Mouse (Mus musculus): ENCODE results near the gene Il11ra1. TPM values are rescaled to one million over a fixed set of nuclear protein-coding genes. Genes with fewer than 3 reads are reported as not detected.
"Not testable (repeated sequence)": the region's sequence is repeated elsewhere in the genome, so short reads cannot be mapped to it uniquely, and the experiment has no call there.

Gene Il11ra1
- 26.2 TPM for polyA plus RNA-seq (2021)

DNA sequence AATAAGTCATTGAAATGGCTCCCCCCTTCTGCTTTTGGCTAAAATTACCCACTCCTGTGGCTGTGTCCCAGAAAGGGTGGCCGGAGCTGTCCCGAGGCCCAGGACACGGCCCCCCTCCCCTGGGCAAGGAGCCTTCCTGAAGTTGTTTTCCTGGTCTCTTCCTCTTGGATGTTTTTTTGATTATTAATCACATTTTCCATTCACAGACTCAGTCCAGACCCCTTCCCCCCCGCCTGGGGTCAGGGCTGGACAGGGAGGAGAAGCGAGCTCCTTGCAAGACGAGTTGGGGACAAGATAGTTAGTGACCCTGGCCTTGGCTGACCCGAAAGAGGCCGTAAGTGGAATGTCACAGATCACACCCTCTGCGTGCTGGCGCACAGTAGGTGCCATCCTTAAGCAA lies at the start of gene Il11ra1:
TSS of gene Il11ra1 (plus strand) at position 207 of the 400 bp plus-strand sequence.
- CTCF ChIA-PET; ATAC-seq; H3K27me3 ChIP-seq; DNase-seq (ENCODE audit: low read depth, low spot score); POLR2A ChIA-PET: not testable (repeated sequence)
- in situ Hi-C loops (cut with MboI; ENCODE audit: low pct_unique_long_range_greater_than_20kb): loop anchor here (25.0 kb wide), 1 partner anchor 562 kb away; the partner anchor contains the start of gene Ube2r2

DNA sequence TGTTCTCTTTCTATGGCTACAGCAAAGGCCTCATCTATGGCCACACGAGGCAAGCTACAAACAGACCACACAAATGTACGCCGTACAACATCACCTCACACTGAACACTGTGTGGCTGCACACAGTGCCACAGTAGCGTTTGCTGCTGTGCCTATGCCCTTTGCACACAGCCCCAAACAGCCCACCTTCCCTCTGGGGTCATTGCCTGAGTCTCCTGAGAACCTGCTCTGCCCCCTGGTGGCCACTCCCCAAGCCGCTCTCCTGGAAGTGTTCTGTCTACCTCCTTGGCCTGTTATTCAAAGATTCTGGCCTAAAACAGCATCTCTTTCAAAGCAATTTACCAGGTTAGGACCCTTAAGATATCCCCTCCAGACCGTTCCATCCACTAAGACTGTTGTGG lies 46.5 kb upstream of the Il11ra1 start:
- peak; percentile 88 for TF ChIP-seq CTCF (IDR thresholded peaks at IDR 0.05)
- ChIA-PET POLR2A (no interaction called here), CTCF (interaction anchor here (0.7 to 4.9 kb wide), 15 partner anchors 12 to 188 kb away, joined by 3 to 19 read pairs (median 3); no protein-coding TSS in a partner anchor)
- no peaks in the 10 kb centered on the region for H3K27me3 ChIP-seq
- DNase-seq (ENCODE audit: low read depth, low spot score) (no peak), ATAC-seq (no peak)
- in situ Hi-C loops (cut with MboI; ENCODE audit: low pct_unique_long_range_greater_than_20kb): loop anchor here (5.0 kb wide), 1 partner anchor 101 kb away; no protein-coding TSS in a partner anchor

DNA sequence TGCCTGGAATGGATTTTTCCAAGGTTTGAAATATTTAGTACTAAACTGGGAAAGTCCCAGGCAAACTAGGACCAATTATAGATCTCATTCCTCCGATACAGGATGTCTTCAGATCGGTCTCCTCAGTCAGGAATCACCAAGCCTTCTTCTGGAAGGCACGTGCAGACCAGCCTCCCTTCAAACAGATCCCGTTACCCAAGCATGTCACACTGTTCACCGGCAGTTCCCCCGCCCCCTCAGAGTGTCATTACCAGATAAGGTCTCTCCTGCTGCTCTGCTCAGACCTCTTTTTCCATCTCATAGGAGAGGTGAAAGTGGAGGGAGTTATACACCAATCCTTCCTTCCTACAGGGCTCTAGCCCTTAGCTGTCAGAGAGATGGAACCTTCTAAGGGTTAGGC lies 46.1 kb upstream of the Il11ra1 start:
- in situ Hi-C loops (cut with MboI; ENCODE audit: low pct_unique_long_range_greater_than_20kb): loop anchor here (5.0 kb wide), 1 partner anchor 101 kb away; no protein-coding TSS in a partner anchor
- POLR2A ChIA-PET: no interaction called here
- CTCF ChIA-PET: interaction anchor here (0.7 to 4.9 kb wide), 13 partner anchors 12 to 188 kb away, joined by 3 to 19 read pairs (median 3); no protein-coding TSS in a partner anchor
- ATAC-seq (no peak), DNase-seq (ENCODE audit: low read depth, low spot score) (no peak)
- no peaks in the 10 kb centered on the region for H3K27me3 ChIP-seq
- TF ChIP-seq CTCF (IDR thresholded peaks at IDR 0.05): no peak

DNA sequence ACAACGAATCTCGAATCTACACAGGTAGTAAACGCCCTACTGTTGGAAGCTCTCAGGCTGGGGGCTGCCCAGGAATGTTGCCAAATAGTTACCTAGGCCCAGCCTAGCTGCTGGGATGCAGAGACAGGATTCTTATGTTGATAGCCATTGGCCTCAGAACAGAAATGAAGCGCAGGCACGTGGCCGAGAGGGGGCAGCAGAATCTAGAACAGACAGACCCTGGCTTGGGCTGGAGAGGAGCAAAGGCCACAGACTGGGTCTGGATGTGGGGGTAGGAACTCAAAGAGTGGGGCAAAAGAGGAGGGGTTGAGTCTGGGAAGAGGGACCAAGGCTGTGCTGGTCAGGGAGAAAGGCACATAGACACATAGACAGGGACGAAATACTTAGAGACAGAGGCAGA lies 45.6 kb upstream of the Il11ra1 start:
- DNase-seq (ENCODE audit: low read depth, low spot score) (no peak), ATAC-seq (no peak)
- ChIA-PET POLR2A (no interaction called here), CTCF (interaction anchor here (0.7 to 4.9 kb wide), 9 partner anchors 13 to 189 kb away, joined by 3 to 19 read pairs (median 3); no protein-coding TSS in a partner anchor)
- H3K27me3 ChIP-seq: no peaks in the 10 kb centered on the region
- in situ Hi-C loops (cut with MboI; ENCODE audit: low pct_unique_long_range_greater_than_20kb): loop anchor here (5.0 kb wide), 1 partner anchor 102 kb away; no protein-coding TSS in a partner anchor
- no peak for TF ChIP-seq CTCF (IDR thresholded peaks at IDR 0.05)

DNA sequence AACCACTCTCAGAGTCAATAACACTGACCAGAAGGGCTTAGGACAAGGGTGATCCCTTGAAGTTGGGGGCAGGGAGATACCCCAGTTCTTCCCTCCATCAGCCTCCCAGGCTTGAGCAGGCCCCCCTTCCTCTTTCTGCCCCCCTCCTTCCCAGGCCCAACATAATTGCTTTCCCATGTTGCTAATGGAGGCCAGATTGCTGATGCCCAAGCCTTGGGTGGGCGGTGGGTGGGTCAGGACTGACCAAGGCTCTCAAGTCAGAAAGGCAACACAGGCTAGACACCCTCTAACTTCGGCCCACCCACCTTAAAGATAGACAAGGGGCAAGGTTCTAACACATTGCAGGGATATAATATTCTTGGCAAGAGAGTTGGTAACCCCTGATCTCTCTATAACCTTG lies 44.3 kb upstream of the Il11ra1 start:
- no peak for TF ChIP-seq CTCF (IDR thresholded peaks at IDR 0.05)
- CTCF ChIA-PET: interaction anchor here (4.9 kb wide), 1 partner anchor 104 kb away, joined by 19 read pairs; no protein-coding TSS in a partner anchor
- in situ Hi-C loops (cut with MboI; ENCODE audit: low pct_unique_long_range_greater_than_20kb): loop anchor here (5.0 kb wide), 1 partner anchor 52 kb away; no protein-coding TSS in a partner anchor

DNA sequence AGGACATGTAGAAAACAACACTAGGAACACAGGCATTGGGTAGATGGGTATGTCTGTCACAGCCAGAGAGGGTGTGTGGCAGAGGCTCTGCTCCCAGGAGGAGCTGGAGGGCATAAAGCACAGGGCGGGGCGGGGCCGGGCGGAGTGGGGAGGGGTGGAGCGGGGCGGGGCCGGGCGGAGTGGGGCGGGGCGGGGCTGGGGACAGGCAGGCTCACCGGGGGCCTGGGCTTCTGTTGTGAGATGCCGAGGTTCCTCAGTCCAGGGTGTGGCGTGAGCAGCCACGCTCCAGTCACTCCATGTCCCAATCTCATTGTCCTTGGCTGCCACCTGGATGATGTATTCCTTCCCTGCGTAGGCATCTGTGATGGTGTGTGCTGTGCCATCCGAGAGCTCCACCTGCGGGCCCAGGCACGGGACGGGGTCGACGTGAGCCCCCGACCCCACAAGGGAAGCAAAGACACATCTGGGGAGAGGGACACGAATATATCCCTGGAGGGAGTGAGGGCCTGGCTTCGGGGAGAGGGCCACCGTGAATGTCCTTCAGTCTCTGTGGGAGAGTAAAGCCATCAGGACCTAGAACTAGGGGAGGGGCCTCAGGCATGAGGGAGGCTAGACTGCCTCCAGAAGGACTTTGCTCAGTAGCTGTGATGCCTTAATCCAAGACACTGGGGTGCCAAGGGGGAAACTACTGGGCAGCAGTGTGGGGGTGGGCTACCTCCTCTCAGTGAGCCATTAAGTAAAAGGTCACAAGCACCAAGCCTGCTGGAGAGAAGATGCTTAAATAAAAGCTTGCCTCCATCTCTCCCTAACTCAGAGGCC lies 41.0 kb upstream of the Il11ra1 start:
- no peak for DNase-seq (ENCODE audit: low read depth, low spot score)

More for the DNA sequence above, 44.3 kb upstream of the Il11ra1 start:
- ATAC-seq (no peak), DNase-seq (ENCODE audit: low read depth, low spot score) (no peak)
- no peaks in the 10 kb centered on the region for H3K27me3 ChIP-seq
- POLR2A ChIA-PET: no interaction called here

DNA sequence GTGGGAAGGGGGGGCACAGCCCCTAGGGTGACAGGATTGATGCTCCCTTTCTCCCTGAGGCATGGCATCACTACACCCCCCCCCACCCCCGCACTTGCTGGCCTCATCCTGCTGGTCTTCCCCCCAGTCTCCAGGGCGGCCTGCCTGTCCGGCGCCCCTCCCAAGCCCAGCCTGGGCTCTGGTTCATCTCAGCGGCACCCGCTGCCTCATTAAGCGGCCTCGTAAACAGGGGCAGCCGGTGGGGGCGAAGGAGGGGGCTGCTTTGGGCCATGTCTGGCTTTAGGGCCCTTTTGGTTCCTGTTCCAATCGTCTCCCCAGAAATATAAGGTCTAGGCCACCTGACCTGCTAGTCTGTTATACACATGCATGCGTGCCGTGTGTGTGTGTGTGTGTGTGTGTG lies 40.2 kb upstream of the Il11ra1 start:
- no peak for TF ChIP-seq CTCF (IDR thresholded peaks at IDR 0.05)
- in situ Hi-C loops (cut with MboI; ENCODE audit: low pct_unique_long_range_greater_than_20kb): loop anchor here (5.0 kb wide), 1 partner anchor 48 kb away; no protein-coding TSS in a partner anchor
- ATAC-seq: no peak
- no peaks in the 10 kb centered on the region for H3K27me3 ChIP-seq
- POLR2A ChIA-PET: no interaction called here
- CTCF ChIA-PET: no interaction called here
- DNase-seq (ENCODE audit: low read depth, low spot score): no peak

More for the DNA sequence above, 41.0 kb upstream of the Il11ra1 start:
- POLR2A ChIA-PET: no interaction called here
- no peaks in the 10 kb centered on the region for H3K27me3 ChIP-seq
- in situ Hi-C loops (cut with MboI; ENCODE audit: low pct_unique_long_range_greater_than_20kb): loop anchor here (5.0 kb wide), 1 partner anchor 49 kb away; no protein-coding TSS in a partner anchor
- CTCF ChIA-PET: no interaction called here
- no peak for TF ChIP-seq CTCF (IDR thresholded peaks at IDR 0.05)
- ATAC-seq: no peak

DNA sequence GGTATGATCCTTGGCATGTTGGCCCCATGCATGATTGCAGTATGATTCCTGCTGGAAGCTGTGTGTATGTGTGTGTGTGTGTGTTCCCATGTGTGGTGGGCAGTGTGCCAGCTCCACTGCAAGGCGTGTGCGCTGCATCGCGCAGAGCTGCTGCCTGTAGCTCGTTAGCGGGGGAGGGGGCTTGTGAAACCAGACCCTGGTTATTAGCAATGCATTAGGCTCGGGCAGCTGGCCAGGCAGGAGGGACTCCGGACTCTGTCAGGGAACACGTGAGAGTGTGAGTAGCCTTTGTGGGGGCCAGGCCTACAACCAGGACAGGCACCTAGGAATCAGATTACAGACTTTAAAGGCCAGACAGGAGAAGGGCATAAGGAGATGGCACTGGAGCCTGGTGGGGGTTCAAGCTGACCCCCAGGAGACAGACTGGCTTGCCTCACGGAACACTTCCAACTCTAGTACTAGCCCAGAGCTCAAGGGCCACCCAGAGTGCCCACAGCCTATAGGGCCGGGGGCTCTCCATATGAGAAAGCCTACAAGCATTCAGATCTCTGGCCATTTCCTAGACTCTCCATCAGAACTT lies 38.8 kb upstream of the Il11ra1 start:
- DNase-seq (ENCODE audit: low read depth, low spot score): no peak
- ATAC-seq: no peak
- ChIA-PET POLR2A (no interaction called here), CTCF (interaction anchor here (1.0 kb wide), 1 partner anchor 138 kb away, joined by 3 read pairs; no protein-coding TSS in a partner anchor)
- TF ChIP-seq CTCF (IDR thresholded peaks at IDR 0.05): no peak
- in situ Hi-C loops (cut with MboI; ENCODE audit: low pct_unique_long_range_greater_than_20kb): no loop called here
- H3K27me3 ChIP-seq: no peaks in the 10 kb centered on the region

DNA sequence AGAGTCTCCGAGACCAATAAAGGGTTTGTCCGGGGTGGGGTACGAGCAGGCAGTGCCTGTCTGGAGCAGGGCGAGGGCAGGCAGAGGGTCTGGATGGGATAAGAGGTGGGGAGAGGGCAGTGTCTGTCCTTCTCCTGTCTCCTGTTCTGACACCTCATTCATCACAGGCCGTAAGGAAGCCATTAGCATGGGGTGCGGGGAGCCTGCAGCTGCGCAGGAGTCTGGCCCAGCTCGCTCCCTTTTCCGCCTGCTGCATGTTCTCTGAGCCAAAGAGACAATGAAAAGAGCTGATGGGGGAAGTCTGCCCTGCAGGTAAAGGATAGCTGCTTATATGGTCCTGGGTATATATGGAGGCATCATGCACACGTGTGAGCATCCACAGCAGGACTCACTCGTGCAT lies 37.1 kb upstream of the Il11ra1 start:
- DNase-seq (ENCODE audit: low read depth, low spot score) (no peak), ATAC-seq (no peak)
- in situ Hi-C loops (cut with MboI; ENCODE audit: low pct_unique_long_range_greater_than_20kb): no loop called here
- H3K27me3 ChIP-seq: no peaks in the 10 kb centered on the region
- ChIA-PET CTCF (no interaction called here), POLR2A (interaction anchor here (1.0 kb wide), 1 partner anchor 44 kb away, joined by 3 read pairs; no protein-coding TSS in a partner anchor)
- no peak for TF ChIP-seq CTCF (IDR thresholded peaks at IDR 0.05)

DNA sequence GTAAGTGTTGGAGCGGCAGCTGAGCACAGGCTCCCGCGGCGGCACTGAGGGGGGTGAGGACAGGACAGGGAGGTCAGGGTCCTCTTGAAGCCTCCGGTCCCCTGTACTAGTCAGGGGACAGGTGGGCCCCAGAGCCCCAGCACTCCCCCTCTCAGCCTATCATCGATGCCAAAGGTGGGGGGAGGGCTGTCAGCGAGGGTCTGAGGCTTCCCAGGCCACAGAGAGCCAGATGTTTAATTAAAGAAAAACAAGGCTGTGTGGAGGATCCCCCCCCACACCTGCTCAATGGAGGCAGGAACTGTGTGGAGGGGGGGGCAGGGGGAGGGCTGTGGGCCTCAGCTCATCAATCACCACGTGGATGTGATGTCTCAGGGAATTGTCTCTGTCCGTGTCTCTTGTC lies 36.2 kb upstream of the Il11ra1 start:
- ATAC-seq (no peak), DNase-seq (ENCODE audit: low read depth, low spot score) (no peak)
- in situ Hi-C loops (cut with MboI; ENCODE audit: low pct_unique_long_range_greater_than_20kb): no loop called here
- CTCF ChIA-PET: no interaction called here
- no peaks in the 10 kb centered on the region for H3K27me3 ChIP-seq
- POLR2A ChIA-PET: no interaction called here
- no peak for TF ChIP-seq CTCF (IDR thresholded peaks at IDR 0.05)

DNA sequence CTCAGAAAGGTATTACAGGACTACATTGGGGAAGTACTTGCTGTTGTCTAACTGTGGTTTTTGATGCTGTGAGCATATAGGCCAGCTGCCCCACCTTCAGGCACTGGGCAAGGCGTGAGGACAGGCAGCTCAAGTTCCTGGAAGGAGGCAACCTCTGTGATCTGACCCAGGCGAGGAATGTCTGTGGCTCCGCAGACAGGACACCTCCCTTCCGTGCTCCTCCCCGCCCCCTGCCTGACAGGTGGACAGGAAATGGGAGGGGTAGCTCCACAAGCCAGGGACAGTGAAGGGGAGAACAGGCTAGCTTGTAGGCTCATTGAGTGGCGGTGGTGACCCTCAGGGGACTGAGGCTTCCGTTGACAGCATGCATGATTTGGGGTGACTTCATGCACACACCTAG lies 35.3 kb upstream of the Il11ra1 start:
- no peak for ATAC-seq
- in situ Hi-C loops (cut with MboI; ENCODE audit: low pct_unique_long_range_greater_than_20kb): no loop called here
- DNase-seq (ENCODE audit: low read depth, low spot score): no peak
- ChIA-PET POLR2A (no interaction called here), CTCF (interaction anchor here (1.2 kb wide), 1 partner anchor 73 kb away, joined by 3 read pairs; no protein-coding TSS in a partner anchor)
- no peak for TF ChIP-seq CTCF (IDR thresholded peaks at IDR 0.05)
- no peaks in the 10 kb centered on the region for H3K27me3 ChIP-seq
